Mouse (Mus musculus): ENCODE measurements at regions not wholly inside any gene's neighbourhood (a gene's known extent, or its start where the extent isn't known, plus 50 kb on each side); places are given as distances from the start of the nearest gene placed in this dataset.
A peak's percentile ranks its signal among the peaks of the same experiment; 100 is the strongest.

DNA sequence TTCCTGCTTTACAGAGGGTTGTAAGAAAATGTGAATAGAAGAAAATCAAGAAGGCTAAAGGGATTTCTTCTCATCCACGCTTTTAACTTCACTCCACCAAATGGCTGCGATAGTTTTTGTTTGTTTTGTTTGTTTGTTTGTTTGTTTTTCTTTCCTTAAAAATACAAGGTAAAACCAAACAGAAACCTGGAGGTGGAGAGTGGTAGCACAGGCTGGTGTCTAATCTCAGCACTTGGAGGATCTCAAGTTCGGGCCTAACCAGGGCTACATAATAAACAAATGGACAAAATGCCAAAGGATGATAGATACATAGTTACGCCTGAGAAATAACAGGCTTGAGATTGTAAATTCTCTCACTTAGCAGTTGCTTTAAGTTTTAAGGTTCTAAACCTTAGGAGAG, 50.8 kb upstream of the Mboat1 start:
- ATAC-seq (replicated peaks; ENCODE audit: insufficient number of reproducible peaks, low FRiP score, low TSS enrichment, poor library complexity, severe bottlenecking), result no peak

DNA sequence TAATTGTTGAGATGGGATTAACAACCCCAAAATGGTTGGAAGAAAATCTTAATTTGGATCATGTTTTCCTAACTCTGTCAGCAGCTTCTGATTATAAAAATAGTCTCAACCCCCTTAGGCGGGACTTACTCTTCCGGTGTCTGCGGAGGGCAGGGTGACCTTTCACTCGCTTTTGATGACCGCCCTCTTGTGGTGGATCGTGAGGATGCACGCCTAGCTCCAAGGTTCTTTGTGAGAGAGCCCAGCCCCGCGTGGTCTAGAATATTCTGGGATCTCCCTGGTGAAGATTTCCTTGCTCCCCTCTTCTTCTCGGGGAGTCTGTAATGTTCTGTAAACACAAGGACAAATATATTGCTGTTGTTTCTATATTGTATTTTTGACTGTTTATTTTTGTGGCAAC, 51.3 kb upstream of the Mboat1 start:
- ATAC-seq (replicated peaks; ENCODE audit: insufficient number of reproducible peaks, low FRiP score, low TSS enrichment, poor library complexity, severe bottlenecking), result peak; percentile 94

- ATAC-seq (replicated peaks; ENCODE audit: insufficient number of reproducible peaks, low FRiP score, low TSS enrichment, poor library complexity, severe bottlenecking), result no peak
Observed at GRCm38 (mm10) chr13:30084386-30084785, 51.9 kb upstream of the Mboat1 start.

DNA sequence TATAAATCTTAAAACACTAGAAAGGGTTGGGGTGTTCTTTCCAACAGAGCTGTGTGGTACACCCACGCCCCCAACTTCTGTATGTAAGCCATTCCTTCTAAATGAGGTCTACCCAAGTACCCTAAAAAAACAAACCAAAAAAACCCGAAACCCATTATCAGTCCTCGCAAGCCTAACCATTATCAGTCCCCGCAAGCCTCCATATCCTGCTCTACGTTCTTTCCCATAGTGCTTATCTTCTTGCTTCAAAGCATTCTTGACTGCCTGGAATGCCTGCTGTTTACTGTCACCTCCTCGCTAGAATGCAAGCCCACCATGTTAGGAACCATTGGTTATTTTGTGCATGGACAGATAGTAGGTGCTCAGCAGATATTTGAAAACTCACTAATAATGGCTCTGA, 52.3 kb upstream of the Mboat1 start:
- no peak for ATAC-seq (replicated peaks; ENCODE audit: insufficient number of reproducible peaks, low FRiP score, low TSS enrichment, poor library complexity, severe bottlenecking)

DNA sequence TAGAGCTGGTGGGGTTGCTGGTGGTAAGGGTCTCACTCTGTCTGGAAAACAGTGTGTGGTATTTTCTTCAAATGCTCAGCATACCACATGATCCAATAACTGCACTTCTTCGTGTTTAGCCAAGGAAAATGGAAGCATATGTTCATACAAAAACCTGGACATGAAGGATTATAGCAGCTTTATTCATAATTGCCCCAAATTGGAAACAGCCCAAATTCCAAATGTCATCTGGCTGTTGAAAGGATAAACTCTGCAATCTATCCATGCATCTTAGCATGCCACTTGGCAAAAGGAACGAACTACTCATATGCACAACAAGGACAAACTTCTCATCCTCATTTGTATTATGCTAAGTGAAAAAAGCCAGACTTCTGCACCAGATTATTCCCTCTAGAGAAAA, 53.5 kb upstream of the Mboat1 start:
- no peak for ATAC-seq (replicated peaks; ENCODE audit: insufficient number of reproducible peaks, low FRiP score, low TSS enrichment, poor library complexity, severe bottlenecking)

GRCm38 (mm10) chr13:30080705-30081474, 55.4 kb upstream of the Mboat1 start:
- ATAC-seq (replicated peaks; ENCODE audit: insufficient number of reproducible peaks, low FRiP score, low TSS enrichment, poor library complexity, severe bottlenecking), result no peak

- no peak for ATAC-seq (replicated peaks; ENCODE audit: insufficient number of reproducible peaks, low FRiP score, low TSS enrichment, poor library complexity, severe bottlenecking)
Observed at GRCm38 (mm10) chr13:30074517-30075064, 61.7 kb upstream of the Mboat1 start.

DNA sequence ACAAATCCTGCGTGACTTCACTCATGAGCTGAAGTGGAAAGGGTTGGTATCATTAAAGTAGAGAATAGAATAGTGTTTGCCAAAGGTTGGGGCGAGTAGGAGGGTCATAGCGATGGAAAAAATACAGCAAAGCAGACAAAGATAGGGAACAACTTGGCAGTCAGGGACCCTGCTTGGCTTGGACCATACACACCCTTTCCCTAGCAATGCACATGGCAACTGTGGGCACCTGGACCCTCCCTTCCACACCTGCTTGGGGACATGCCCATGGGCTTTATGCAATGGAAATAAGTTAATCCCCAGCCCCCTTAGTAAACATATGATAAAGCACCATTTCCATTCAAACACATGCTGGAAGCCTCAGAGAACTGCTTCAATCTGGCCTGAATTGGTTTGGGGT, 62.2 kb upstream of the Mboat1 start:
- ATAC-seq (replicated peaks; ENCODE audit: insufficient number of reproducible peaks, low FRiP score, low TSS enrichment, poor library complexity, severe bottlenecking), result no peak

- no peak for ATAC-seq (replicated peaks; ENCODE audit: insufficient number of reproducible peaks, low FRiP score, low TSS enrichment, poor library complexity, severe bottlenecking)
Observed at GRCm38 (mm10) chr13:30069397-30069796, 66.9 kb upstream of the Mboat1 start.

GRCm38 (mm10) chr13:30067581-30068375, 68.5 kb upstream of the Mboat1 start:
- no peak for ATAC-seq (replicated peaks; ENCODE audit: insufficient number of reproducible peaks, low FRiP score, low TSS enrichment, poor library complexity, severe bottlenecking)

- no peak for ATAC-seq (replicated peaks; ENCODE audit: insufficient number of reproducible peaks, low FRiP score, low TSS enrichment, poor library complexity, severe bottlenecking)
Observed at GRCm38 (mm10) chr13:30065520-30065919, 70.8 kb upstream of the Mboat1 start.

DNA sequence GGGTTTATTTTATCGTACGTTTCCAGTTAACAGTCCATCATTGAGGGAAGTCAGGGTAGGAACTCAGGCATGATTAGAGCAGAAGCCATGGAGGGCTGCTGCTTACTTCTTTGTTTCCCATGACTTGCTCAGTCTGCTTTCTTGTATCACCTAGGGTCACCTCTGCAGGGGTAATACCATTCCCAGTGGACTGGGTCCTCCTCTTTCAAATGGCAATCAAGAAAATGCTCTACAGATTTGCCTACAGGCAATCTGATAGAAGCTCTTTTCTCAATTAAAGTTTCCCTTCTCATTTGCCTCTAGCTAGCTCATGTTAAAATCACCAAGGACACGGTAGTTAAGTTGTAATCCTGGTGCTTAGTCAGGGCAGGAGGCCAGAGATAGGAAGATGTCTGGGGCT, 72.5 kb upstream of the Mboat1 start:
- ATAC-seq (replicated peaks; ENCODE audit: insufficient number of reproducible peaks, low FRiP score, low TSS enrichment, poor library complexity, severe bottlenecking), result no peak

DNA sequence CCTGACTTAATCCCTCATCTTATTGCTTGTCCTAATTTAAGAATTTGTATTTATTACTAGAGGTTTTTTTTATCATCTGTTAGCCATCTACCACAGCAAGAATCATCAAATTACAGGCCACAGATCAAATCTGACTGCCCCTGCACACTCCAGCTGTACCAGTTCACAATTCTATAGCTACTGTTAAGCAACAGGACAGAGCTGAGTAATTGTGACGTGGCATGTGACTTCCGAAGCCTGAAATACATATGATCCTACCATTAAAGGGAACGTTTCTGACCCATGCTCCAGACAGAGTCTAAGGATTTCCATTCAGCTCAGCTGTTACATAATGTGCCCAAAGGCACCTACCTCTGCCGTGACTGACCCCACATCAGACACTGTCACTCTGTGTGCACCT, 74.0 kb upstream of the Mboat1 start:
- no peak for ATAC-seq (replicated peaks; ENCODE audit: insufficient number of reproducible peaks, low FRiP score, low TSS enrichment, poor library complexity, severe bottlenecking)

DNA sequence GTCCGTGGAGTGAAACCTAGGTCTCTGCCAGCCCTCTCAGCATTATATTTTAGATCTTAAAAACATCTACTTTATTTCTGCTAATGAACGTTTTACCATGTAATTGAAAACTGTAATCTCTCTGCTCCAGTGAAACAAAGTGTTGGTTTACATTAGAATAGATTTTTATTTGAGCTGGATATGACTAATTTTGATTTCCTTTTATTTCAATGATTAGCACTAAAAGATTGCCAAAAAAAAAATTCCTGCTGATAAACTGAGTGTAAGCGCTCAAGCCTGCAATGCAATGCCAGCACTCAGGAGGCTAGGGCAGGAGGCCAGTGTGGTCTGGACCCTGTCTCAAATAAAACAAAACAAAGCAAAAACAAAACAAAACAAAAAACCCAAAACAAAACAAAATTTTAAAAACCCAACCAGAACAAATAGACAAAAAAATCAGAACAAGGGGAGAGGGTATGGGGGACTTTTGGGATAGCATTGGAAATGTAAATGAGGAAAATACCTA, 69.3 kb upstream of the E2f3 start:
- no peak for ATAC-seq (replicated peaks; ENCODE audit: insufficient number of reproducible peaks, low FRiP score, low TSS enrichment, poor library complexity, severe bottlenecking)

DNA sequence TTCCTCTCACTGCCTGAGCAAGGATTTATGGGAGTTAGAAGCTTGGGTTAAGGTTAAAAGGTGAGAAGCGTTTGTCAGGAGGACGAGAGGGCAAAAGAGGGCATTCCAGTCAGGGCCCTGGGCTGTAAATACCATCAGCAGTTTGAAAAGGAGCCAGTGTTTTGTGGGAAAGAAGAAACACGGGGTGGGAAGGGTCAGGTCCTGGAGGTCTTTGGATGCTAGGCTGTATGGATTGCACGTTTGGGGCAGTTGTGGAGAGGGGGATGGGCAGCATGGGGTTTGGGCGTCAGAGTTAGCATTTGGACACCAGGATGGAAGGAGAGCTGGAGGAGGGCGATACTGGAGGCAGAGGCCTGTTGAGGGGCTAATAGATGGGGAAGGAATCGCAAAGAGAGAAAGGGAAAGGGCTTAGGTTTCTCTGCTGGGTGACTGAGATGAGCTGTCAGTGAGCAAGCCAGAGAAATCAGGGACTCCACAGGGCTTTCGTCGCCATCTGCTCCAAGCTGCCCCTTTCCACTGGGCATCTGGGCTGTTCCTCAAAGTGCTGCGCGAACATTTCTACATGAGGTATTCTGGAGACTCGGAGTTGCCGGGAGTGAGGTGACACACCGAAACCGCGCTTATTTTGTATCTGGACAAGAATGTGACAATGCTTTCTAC, 66.2 kb upstream of the E2f3 start:
- no peak for ATAC-seq (replicated peaks; ENCODE audit: insufficient number of reproducible peaks, low FRiP score, low TSS enrichment, poor library complexity, severe bottlenecking)

GRCm38 (mm10) chr13:30050745-30051508, 65.1 kb upstream of the E2f3 start:
- no peak for ATAC-seq (replicated peaks; ENCODE audit: insufficient number of reproducible peaks, low FRiP score, low TSS enrichment, poor library complexity, severe bottlenecking)

- ATAC-seq (replicated peaks; ENCODE audit: insufficient number of reproducible peaks, low FRiP score, low TSS enrichment, poor library complexity, severe bottlenecking), result no peak
Observed at GRCm38 (mm10) chr13:30048260-30048859, 62.5 kb upstream of the E2f3 start.

DNA sequence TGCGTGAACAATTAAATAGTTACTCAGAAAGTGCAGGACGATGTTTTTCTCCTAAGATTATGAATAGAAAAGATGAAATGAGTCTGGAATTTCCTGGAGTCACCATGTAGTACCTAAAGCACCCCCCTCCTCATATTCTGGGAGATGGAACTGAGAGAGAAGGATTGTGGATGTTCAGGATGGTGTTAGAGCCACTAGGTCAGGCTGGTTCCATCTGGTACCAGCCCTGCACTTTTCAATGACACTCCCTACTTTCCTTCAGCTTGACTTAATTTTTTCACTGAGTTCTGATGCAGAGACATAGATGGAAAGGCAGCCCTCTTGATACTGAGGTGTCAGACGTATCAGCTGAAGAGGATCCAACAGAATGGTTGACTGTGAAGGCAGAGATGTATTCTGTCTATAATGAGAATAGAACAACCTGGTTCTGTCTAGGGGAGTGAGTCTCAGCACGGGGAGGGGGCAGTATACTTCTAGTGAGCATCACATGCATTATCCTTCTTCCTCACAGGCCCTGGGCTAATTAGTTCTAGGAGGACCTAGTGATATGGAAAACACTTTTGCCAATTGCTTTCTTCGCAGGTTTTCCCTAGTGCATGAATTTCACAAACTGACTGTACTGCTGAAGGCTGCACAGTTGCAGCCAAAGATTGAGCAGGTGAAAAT, 60.8 kb upstream of the E2f3 start:
- no peak for ATAC-seq (replicated peaks; ENCODE audit: insufficient number of reproducible peaks, low FRiP score, low TSS enrichment, poor library complexity, severe bottlenecking)
